Mouse (Mus musculus) inflammation-experienced regulatory T-cells, adult 6 months (primary cell): Measurements from ENCODE around the gene Mog. TPM values are rescaled to one million over a fixed set of nuclear protein-coding genes. Genes with fewer than 3 reads are reported as not detected.
"Not testable (repeated sequence)": the region's sequence is repeated elsewhere in the genome, so short reads cannot be mapped to it uniquely, and the experiment has no call there.

Experiments used
- ATAC-seq: one replicate; pipeline ENCODE4 v1.8.0; 2017
- polyA plus RNA-seq, 3 experiments: library from polyadenylated mRNA; unstranded; fragments of 100-300 nt; shearing (Covaris generic); gene quantifications; one replicate each; pipeline ENCODE4 v1.2.1; 2017

Mog gene
- polyA plus RNA-seq, 3 experiments from 2014 or later: not detected

- ATAC-seq: peak; percentile 78
Measured at GRCm38 (mm10) chr17:37045611-37046311, 22.6 kb upstream of the Mog start, which contains the start of gene Gabbr1. Gene Gabbr1 (plus strand): TSS chr17:37045966.

- ATAC-seq: no peak
Measured at GRCm38 (mm10) chr17:37044651-37045244, 21.6 kb upstream of the Mog start.

- no peak for ATAC-seq
Measured at GRCm38 (mm10) chr17:37039127-37039894, 16.1 kb upstream of the Mog start.

GRCm38 (mm10) chr17:37029162-37029561 is 6.0 kb upstream of the Mog start:
- no peak for ATAC-seq

- peak; percentile 96 for ATAC-seq
Measured at GRCm38 (mm10) chr17:37028683-37029120, 5.5 kb upstream of the Mog start.

- ATAC-seq: no peak
Measured at GRCm38 (mm10) chr17:37028212-37028611, 5.0 kb upstream of the Mog start.

GRCm38 (mm10) chr17:37027486-37027885 is 4.3 kb upstream of the Mog start:
- no peak for ATAC-seq

GRCm38 (mm10) chr17:37026425-37026824 is 3.2 kb upstream of the Mog start:
- ATAC-seq: no peak

GRCm38 (mm10) chr17:37019242-37019641 is 4.0 kb downstream of the Mog start:
- ATAC-seq: not testable (repeated sequence)

GRCm38 (mm10) chr17:37018328-37018727 is 4.9 kb downstream of the Mog start:
- ATAC-seq: no peak

- no peak for ATAC-seq
Measured at GRCm38 (mm10) chr17:37016333-37016732, 6.9 kb downstream of the Mog start.

GRCm38 (mm10) chr17:37012141-37012540 is 11.1 kb downstream of the Mog start:
- ATAC-seq: no peak

- ATAC-seq: no peak
Measured at GRCm38 (mm10) chr17:37011719-37012118, 11.5 kb downstream of the Mog start.

- ATAC-seq: peak; percentile 28
Measured at GRCm38 (mm10) chr17:37009460-37010042, 13.6 kb downstream of the Mog start.

GRCm38 (mm10) chr17:37008161-37008560 is 15.0 kb downstream of the Mog start:
- no peak for ATAC-seq

- no peak for ATAC-seq
Measured at GRCm38 (mm10) chr17:37003366-37003765, 19.8 kb downstream of the Mog start.

- ATAC-seq: no peak
Measured at GRCm38 (mm10) chr17:37002364-37003330, 20.6 kb downstream of the Mog start.

GRCm38 (mm10) chr17:37000863-37001262 is 22.3 kb downstream of the Mog start, which contains the start of gene Zfp57:
Gene Zfp57 (plus strand): TSS chr17:37001163.
- no peak for ATAC-seq

GRCm38 (mm10) chr17:36998477-36998876 is 24.7 kb downstream of the Mog start:
- no peak for ATAC-seq

GRCm38 (mm10) chr17:36997033-36997735 is 26.0 kb downstream of the Mog start:
- ATAC-seq: no peak

GRCm38 (mm10) chr17:36995448-36995847 is 27.8 kb downstream of the Mog start:
- no peak for ATAC-seq
